Mouse (Mus musculus): Measurements from ENCODE around the gene Epb42.

DNA sequence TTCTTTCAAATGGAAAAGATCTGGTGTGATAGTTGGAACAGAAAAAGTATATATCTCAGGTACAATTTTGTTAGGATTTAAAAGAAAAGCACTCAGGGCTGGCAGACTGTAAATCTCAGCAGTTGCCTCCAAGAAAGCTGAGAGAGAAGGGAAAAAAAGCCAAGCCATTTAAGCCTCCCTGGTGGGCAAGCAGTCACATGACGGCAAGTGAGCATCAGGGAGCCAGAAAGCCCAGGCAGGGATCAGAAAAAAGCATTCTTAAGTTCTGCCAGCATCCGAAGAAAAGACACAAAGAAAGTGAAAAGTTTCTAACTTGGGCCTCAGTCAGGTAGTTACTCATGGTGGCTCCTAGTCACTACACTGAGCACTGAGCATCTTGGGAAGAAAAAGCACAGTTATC, 53.3 kb downstream of the Epb42 start:
- no peak for TF ChIP-seq CTCF (IDR thresholded peaks at IDR 0.05; ENCODE audit: control insufficient read depth, insufficient read depth, insufficient read length)
- no peak for TF ChIP-seq MAX (IDR thresholded peaks at IDR 0.05)

Measured in C2C12 (cell line).